Mouse (Mus musculus) left cerebral cortex, adult 8-10 months (tissue): ENCODE results near the gene Nsun7. TPM values are rescaled to one million over a fixed set of nuclear protein-coding genes. Genes with fewer than 3 reads are reported as not detected.
A peak's percentile ranks its signal among the peaks of the same experiment; 100 is the strongest.
"Not testable (repeated sequence)": the region's sequence is repeated elsewhere in the genome, so short reads cannot be mapped to it uniquely, and the experiment has no call there.

Experiments
- DNase-seq, 2 experiments: peaks; one replicate each; pipeline ENCODE4 v3.0.0; 2022; ENCODE audit warnings: low spot score in 2 of 2
- total RNA-seq, 4 experiments: library from RNA; stranded (reverse); gene quantifications; 2 replicates each; pipeline ENCODE4 v1.2.4; 2022

Gene Nsun7
- total RNA-seq = 1 to 10 TPM; 4.2 to 5.1 (median 4.7) TPM

DNA sequence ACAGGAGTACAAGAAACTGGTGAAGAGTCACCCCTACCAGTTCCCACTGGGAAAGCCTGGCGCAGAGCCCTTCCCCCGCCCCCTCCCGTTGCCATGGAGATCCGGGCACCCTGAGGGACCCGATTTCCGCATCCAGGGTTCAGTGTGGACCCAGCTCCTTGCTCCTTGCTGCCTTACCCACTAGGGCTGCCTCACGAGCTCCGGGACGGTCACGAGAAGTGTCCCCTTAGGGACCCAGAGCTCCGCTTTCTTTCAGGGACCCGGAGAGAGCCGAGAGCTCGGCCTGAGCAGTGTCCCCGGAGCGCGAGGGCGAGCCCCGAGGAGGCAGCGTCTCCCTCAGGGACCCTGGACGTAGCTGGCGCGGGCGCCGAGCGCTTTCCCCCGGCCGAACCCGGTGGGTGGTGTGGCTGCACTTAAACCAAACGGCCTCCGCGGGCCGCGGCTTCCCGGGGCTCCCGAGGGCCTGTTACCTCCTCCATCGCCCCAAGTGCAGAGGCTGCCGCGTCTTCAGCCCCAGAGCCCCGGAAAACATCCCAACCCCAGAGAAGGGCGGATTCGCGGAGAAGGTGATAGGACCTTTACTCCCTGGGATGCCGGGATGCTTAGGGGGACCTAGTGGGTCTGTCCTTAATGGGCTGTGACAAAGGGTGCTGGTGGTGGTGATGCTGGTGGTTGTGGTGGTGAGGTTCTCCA is at the start of gene Nsun7:
Gene Nsun7 (plus strand): TSS at position 142 of the 693 bp plus-strand sequence.
- DNase-seq = peak; percentile 72 to 74

- DNase-seq = no peak
Observed at GRCm38 (mm10) chr5:66214395-66214935, 45.2 kb upstream of the Nsun7 start.

GRCm38 (mm10) chr5:66215569-66216277 is 44.0 kb upstream of the Nsun7 start:
- no peak for DNase-seq

- DNase-seq = no peak
Observed at GRCm38 (mm10) chr5:66219692-66220091, 40.0 kb upstream of the Nsun7 start.

DNA sequence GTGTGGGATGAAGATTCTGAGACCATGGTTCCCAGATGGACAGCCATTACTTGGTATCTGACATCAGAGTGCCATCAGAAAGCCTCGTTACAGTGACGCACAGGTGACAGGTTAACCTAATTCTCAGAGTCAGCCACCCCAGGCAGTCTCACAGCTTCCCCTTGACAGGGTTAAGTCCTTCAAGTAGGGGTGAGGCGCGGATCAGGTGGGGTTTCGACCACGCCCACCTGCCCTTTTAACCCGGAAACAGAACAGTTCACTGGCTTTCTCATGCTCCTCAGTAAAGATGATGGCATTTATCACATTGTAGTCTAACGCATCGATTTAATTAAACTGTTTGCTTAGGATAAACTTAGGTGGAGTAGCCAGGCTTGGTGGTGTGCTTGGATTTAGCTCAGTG is 39.1 kb upstream of the Nsun7 start:
- no peak for DNase-seq

GRCm38 (mm10) chr5:66222916-66223315 is 36.8 kb upstream of the Nsun7 start:
- no peak for DNase-seq

DNA sequence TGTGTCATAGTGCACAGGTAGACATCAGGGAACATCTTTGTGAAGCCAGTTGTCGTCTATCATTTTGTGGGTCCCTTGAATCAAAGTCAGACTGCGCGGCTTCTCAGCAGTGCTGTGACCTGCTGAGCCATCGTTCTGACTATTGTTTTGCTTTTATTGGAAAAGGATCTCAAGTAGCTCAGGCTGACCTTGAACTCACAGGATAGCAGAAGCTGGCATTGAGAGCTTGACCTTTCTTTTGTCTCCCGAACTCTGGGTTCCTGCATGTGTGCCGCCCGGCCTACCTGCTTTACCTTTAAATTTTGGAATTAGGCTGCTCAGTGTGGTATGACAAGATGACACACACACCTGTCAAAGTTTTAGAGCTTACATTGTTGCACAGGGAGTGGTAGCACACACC is 33.2 kb upstream of the Nsun7 start:
- DNase-seq = no peak

DNA sequence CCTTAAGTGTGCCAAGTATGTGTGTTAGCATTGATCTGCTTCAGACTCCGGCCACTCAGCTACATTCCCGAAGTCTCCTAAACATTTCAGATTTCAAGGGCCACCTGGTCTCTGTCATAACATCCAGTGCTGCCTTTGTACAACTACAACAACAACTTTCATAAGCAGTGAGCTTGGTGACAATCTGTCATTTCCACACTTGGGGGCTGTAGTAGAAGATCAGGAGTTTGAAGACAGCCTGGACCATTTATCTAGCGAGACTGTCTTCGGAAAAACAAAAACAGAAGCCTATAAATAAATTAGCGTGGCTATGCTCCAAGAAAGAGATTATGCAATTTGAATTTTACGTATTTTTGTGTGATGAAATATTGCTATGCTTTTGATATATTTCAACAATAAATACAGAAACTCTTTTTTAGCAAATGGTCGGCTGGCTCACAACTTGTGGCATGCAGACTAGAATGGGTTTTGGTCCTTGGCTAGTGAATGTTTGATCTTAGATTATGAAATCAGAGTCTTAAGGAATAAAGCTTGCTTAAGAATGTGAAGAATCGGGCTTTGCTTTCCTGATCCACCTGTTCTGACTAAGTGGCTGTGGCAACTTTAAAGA is 27.9 kb upstream of the Nsun7 start:
- no peak for DNase-seq

- DNase-seq = no peak
Observed at GRCm38 (mm10) chr5:66232456-66232855, 27.2 kb upstream of the Nsun7 start.

- no peak for DNase-seq
Observed at GRCm38 (mm10) chr5:66241894-66242293, 17.8 kb upstream of the Nsun7 start.

DNA sequence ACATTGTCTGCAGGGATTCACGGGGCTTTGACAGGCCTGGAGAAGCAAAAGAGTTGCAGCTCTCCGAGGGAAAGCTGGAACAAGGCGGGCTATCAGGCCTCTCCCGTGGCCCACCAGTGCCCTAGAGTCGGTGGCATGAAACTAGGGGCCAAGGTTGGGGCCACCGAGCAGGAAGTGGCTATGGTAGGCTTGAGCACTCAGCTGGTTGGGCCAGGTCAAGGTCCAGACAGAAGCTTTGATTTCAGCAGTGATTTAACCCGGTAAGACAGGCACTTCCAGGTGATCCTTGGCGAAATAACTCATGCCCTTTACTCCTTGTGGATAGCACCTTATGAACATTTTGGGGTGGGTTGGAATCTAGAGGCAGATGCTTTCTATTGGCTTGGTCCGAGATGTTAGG is 16.2 kb upstream of the Nsun7 start:
- DNase-seq = no peak

- no peak for DNase-seq
Observed at GRCm38 (mm10) chr5:66244043-66244660, 15.5 kb upstream of the Nsun7 start.

DNA sequence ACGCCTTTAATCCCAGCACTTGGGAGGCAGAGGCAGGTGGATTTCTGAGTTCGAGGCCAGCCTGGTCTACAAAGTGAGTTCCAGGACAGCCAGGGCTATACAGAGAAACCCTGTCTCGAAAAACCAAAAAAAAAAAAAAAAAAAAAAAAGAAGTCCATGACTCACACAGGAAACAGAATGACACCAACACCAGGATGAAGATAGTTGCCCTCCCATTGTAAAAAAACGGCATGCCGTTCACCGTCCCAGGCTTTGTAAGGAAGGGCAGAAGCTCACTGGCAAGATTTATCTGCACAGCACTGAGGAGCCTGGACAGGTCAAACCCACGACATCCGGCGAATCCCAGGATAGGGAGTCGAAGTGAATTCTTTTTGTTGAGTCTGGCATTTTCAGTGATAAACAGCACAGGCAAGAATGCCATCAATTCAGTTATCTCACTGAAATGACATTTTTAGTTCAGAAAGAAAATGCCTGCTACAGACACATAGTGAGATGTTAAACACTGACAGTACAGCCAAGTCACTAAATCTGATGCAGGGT is 13.7 kb upstream of the Nsun7 start:
- no peak for DNase-seq

DNA sequence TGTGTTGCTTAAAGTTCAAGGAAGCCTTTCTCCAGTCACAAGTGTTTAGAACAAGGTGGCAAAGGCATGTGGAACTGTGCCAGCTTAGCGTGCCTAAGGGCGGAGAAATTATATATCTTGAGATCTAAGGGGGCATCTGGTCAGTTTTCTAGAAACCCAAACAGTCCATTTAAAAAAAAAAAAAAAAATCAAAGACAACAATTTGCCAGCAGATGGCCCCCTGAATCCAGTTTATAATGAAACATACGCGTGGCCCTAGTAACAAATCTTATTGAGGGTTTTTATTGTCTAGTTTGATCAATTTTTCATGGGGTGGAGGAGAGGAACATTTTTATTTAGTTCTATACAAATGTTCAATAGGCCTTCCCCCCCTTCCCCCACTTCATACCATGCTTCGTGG is 6.5 kb upstream of the Nsun7 start:
- DNase-seq = no peak

- no peak for DNase-seq
Observed at GRCm38 (mm10) chr5:66255044-66255443, 4.7 kb upstream of the Nsun7 start.

DNA sequence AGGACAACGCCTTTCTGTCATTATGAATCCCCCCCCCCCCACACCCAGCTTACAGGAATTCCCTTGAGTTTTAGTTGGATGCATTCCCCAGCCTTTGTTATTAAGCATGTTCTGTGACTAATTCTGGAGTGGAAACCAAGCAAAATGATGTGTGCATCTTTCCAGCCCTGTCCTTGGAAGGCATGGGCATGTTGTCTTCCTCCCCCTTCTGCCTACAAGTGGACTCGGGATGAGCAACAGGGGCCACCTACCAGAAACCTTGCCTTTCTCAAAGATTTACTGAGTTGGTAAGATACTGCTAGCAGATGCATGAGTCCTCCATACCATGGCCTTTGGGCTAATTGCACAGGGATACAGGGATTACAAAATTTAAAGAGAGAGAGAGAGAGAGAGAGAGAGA is 697 bp upstream of the Nsun7 start:
- DNase-seq = no peak

GRCm38 (mm10) chr5:66259431-66259755 is 304 bp upstream of the Nsun7 start:
- not testable (repeated sequence) for DNase-seq

- DNase-seq = no peak
Observed at GRCm38 (mm10) chr5:66262475-66262874, 2.8 kb downstream of the Nsun7 start.

GRCm38 (mm10) chr5:66263398-66263797 is 3.7 kb downstream of the Nsun7 start:
- peak in 1 of 2 experiments; percentile 18 for DNase-seq

DNA sequence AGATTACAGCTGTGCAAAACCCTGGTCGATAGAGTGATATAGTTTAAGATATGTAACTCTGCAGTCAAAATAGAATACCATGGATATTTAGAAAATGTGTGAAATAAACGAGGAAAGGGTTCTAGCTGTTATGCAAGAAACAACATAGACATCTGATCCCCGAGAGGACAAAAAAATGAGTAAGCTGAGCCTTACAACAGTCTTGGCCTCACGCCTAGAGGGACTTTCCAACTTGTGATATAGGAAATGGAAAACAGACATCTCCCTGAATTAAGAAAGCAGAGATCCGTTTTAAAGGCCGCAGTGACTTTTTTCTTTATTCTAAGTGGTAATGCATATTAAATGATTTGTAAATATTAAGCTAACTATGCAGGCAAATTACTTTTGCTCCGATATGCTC is 9.9 kb downstream of the Nsun7 start:
- DNase-seq = no peak

- no peak for DNase-seq
Observed at GRCm38 (mm10) chr5:66271141-66271540, 11.4 kb downstream of the Nsun7 start.

- no peak for DNase-seq
Observed at GRCm38 (mm10) chr5:66274417-66274816, 14.7 kb downstream of the Nsun7 start.
